Mouse (Mus musculus) midbrain, embryonic 12.5 days (tissue): ENCODE data around the gene Zdhhc18. TPM values are rescaled to one million over a fixed set of nuclear protein-coding genes. Genes with fewer than 3 reads are reported as not detected.

Experiments
- ATAC-seq: fragments of 200-750 bp; cut with Nextera tagmentation; 2 replicates; pipeline ENCODE4 v1.8.0; 2017; ENCODE audit warnings: low read depth, moderate TSS enrichment, moderate library complexity; ENCODE audit not compliant: low FRiP score
- H3K27ac ChIP-seq: fragments of 300-500 bp; sonication (generic); replicated peaks from 2 replicates; pipeline ENCODE4 v1.5.1; 2016; ENCODE audit warnings: mild to moderate bottlenecking
- H3K27me3 ChIP-seq: fragments of 300-500 bp; sonication (generic); 2 replicates; pipeline ENCODE4 v1.6.1; 2016; ENCODE audit warnings: mild to moderate bottlenecking
- H3K36me3 ChIP-seq: fragments of 300-500 bp; sonication (generic); 2 replicates; pipeline ENCODE4 v1.6.1; 2016
- H3K4me1 ChIP-seq: fragments of 300-500 bp; sonication (generic); 2 replicates; pipeline ENCODE4 v1.6.1; 2016
- H3K4me2 ChIP-seq: fragments of 300-500 bp; sonication (generic); replicated peaks from 2 replicates; pipeline ENCODE4 v1.6.1; 2016; ENCODE audit warnings: mild to moderate bottlenecking, moderate library complexity
- H3K4me3 ChIP-seq: fragments of 300-500 bp; sonication (generic); 2 replicates; pipeline ENCODE4 v1.5.1; 2016; ENCODE audit warnings: mild to moderate bottlenecking
- H3K9ac ChIP-seq: fragments of 300-500 bp; sonication (generic); replicated peaks from 2 replicates; pipeline ENCODE4 v1.6.1; 2016; ENCODE audit warnings: mild to moderate bottlenecking, moderate library complexity
- H3K9me3 ChIP-seq: fragments of 300-500 bp; sonication (generic); 2 replicates; pipeline ENCODE4 v1.6.1; 2016; ENCODE audit warnings: mild to moderate bottlenecking
- WGBS: fragments of 180-500 bp; shearing (Covaris S2); methylation state at CpG from one replicate; pipeline ENCODE4 v1.1.7; 2016; 5-methylcytosine and 5-hydroxymethylcytosine counted together
- polyA plus RNA-seq: library from polyadenylated mRNA; unstranded; fragments of >200 nt; fragmentation: Nextera tagmentation; extraction: Ambion mirVana; gene quantifications from 2 replicates; pipeline ENCODE4 v1.2.1, GENCODE M21; 2016

Gene Zdhhc18
- polyA plus RNA-seq, 1 experiment from 2014 or later, result 4.7 TPM

- no peak overlapping the region for H3K27ac ChIP-seq
- peaks cover 12% of the 10 kb centered on the region for H3K4me1 ChIP-seq
- 55% methylated on average over 4 of the region's 4 CpGs for WGBS
- H3K36me3 ChIP-seq, result peaks cover 7% of the 10 kb centered on the region
- H3K9ac ChIP-seq, result no peak overlapping the region
- H3K9me3 ChIP-seq, result no peaks in the 10 kb centered on the region
- H3K27me3 ChIP-seq, result peaks cover 60% of the 10 kb centered on the region
- H3K4me2 ChIP-seq, result no peak overlapping the region
- no peak for ATAC-seq
- no peak overlapping the region for H3K4me3 ChIP-seq
Observed at GRCm38 (mm10) chr4:133598616-133599015, 51.3 kb downstream of the Zdhhc18 start.

- no peak overlapping the region for H3K27ac ChIP-seq
- H3K9me3 ChIP-seq, result no peaks in the 10 kb centered on the region
- H3K27me3 ChIP-seq, result peaks cover 35% of the 10 kb centered on the region
- no peak overlapping the region for H3K4me2 ChIP-seq
- no peak overlapping the region for H3K9ac ChIP-seq
- 81% methylated on average over 6 of the region's 6 CpGs for WGBS
- H3K36me3 ChIP-seq, result peaks cover 21% of the 10 kb centered on the region
- no peak for ATAC-seq
- H3K4me1 ChIP-seq, result peaks cover 12% of the 10 kb centered on the region
- H3K4me3 ChIP-seq, result no peak overlapping the region
Observed at GRCm38 (mm10) chr4:133596084-133596483, 53.9 kb downstream of the Zdhhc18 start.

- ATAC-seq, result no peak
- H3K9ac ChIP-seq, result no peak overlapping the region
- H3K4me2 ChIP-seq, result no peak overlapping the region
- peaks cover 26% of the 10 kb centered on the region for H3K36me3 ChIP-seq
- H3K27ac ChIP-seq, result no peak overlapping the region
- WGBS, result 80% methylated on average over 7 of the region's 7 CpGs
- H3K27me3 ChIP-seq, result peaks cover 29% of the 10 kb centered on the region
- H3K9me3 ChIP-seq, result no peaks in the 10 kb centered on the region
- H3K4me3 ChIP-seq, result no peak overlapping the region
- peaks cover 12% of the 10 kb centered on the region for H3K4me1 ChIP-seq
Observed at GRCm38 (mm10) chr4:133595538-133595937, 54.4 kb downstream of the Zdhhc18 start.

GRCm38 (mm10) chr4:133592570-133592969 is 57.4 kb downstream of the Zdhhc18 start:
- Histone ChIP-seq H3K27me3 (no peaks in the 10 kb centered on the region; the same call in 1 of the 2 replicates), H3K9me3 (no peaks in the 10 kb centered on the region), H3K4me1 (no peaks in the 10 kb centered on the region), H3K4me2 (no peak overlapping the region), H3K27ac (no peak overlapping the region), H3K4me3 (no peak overlapping the region), H3K9ac (no peak overlapping the region), H3K36me3 (peaks cover 56% of the 10 kb centered on the region)
- ATAC-seq, result no peak
- WGBS, result 33% methylated on average over 7 of the region's 7 CpGs

GRCm38 (mm10) chr4:133584059-133584951 is 65.6 kb downstream of the Zdhhc18 start, which contains the start of gene Gpn2:
Gpn2 (plus strand) TSS chr4:133584362.
- Histone ChIP-seq H3K4me3 (peak within 1 kb of the TSS; percentile 79), H3K27ac (peak within 1 kb of the TSS; percentile 78), H3K4me2 (peak within 1 kb of the TSS; percentile 94), H3K36me3 (peaks cover 62% of the 10 kb centered on the region), H3K4me1 (peaks cover 13% of the 10 kb centered on the region), H3K9me3 (no peaks in the 10 kb centered on the region), H3K9ac (peak within 1 kb of the TSS; percentile 83), H3K27me3 (no peaks in the 10 kb centered on the region)
- 3% methylated on average over 65 of the region's 65 CpGs for WGBS
- peak; percentile 80; the same call in 1 of the 2 replicates for ATAC-seq

- Histone ChIP-seq H3K27ac (peak overlapping the region; percentile 78), H3K4me3 (peak overlapping the region; percentile 79), H3K4me1 (peaks cover 13% of the 10 kb centered on the region), H3K4me2 (peak overlapping the region; percentile 94), H3K9me3 (no peaks in the 10 kb centered on the region), H3K27me3 (no peaks in the 10 kb centered on the region), H3K9ac (peak overlapping the region; percentile 83), H3K36me3 (peaks cover 60% of the 10 kb centered on the region)
- no peak for ATAC-seq
- 63% methylated on average over 6 of the region's 6 CpGs for WGBS
Observed at GRCm38 (mm10) chr4:133583690-133584058, 66.3 kb downstream of the Zdhhc18 start.

GRCm38 (mm10) chr4:133577983-133578382 is 72.0 kb downstream of the Zdhhc18 start:
- Histone ChIP-seq H3K4me2 (no peak overlapping the region), H3K4me3 (no peak overlapping the region), H3K27ac (no peak overlapping the region), H3K9ac (no peak overlapping the region), H3K36me3 (peaks cover 42% of the 10 kb centered on the region), H3K27me3 (no peaks in the 10 kb centered on the region), H3K9me3 (no peaks in the 10 kb centered on the region), H3K4me1 (peaks cover 12% of the 10 kb centered on the region)
- WGBS, result 66% methylated on average over 12 of the region's 12 CpGs
- no peak for ATAC-seq

DNA sequence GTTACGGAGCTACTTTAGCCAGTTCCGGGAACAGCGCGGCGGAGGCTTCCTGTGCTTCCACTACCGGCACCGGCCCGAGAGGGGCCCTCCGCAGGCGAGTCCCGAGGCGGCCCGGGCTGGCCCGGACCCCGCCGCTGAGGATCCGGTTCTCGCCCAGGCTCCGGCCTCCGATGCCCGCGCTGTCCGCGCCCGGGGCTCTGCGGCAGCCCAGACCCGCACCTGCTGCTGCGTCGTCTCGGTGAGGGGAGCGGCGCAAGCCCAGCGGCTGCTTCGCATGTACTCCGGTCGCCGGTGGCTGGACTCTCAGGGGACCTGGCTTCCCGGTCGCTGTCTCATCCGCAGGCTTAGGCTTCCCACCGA is 75.1 kb downstream of the Zdhhc18 start:
- H3K4me2 ChIP-seq, result peak overlapping the region; percentile 92
- WGBS, result under 1% methylated on average over 41 of the region's 41 CpGs
- ATAC-seq, result peak; percentile 30; the same call in 1 of the 2 replicates
- peak overlapping the region; percentile 90 for H3K27ac ChIP-seq
- H3K27me3 ChIP-seq, result no peaks in the 10 kb centered on the region
- H3K9me3 ChIP-seq, result no peaks in the 10 kb centered on the region
- peak overlapping the region; percentile 89 for H3K9ac ChIP-seq
- peaks cover 17% of the 10 kb centered on the region; the same call in 1 of the 2 replicates for H3K36me3 ChIP-seq
- H3K4me1 ChIP-seq, result peaks cover 12% of the 10 kb centered on the region
- peak overlapping the region; percentile 97 for H3K4me3 ChIP-seq

DNA sequence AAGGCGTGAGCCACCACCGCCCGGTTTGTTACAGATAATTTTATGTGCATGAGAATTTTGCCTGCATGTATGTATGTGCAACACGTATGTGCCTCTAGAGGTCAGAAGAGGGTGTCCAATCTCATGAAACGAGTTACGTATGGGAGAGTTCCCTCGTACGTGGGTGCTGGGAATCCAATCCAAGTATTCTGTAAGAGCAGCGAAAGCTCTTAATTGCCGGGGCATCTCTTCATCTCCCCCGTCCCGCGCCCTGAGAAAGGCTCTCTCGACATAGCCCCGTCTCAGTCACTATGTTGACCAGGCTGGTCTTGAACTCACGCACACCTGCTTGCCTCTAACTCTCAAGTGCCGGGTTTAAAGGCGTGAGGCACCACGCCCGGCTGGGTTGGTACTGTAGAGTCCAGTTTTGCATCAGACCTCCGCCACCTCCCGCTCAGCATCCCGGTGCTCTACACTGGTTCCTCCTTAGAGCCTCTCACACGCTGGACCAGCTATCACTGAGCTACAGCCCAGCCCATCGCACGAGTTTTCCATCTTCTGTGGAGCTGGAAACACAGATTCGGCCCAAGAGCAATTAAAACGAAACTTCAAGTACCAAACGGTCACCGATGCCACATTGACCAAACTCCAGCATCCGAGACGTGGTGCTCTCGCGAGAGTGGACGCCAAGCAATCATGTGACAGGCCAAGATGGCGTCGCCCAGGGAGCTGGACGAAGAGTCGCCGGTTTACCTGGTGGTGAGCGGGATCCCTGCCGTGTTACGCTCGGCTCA is 75.7 kb downstream of the Zdhhc18 start, which contains the start of gene Gpatch3:
Gene Gpatch3, plus strand, starts transcription at position 676 of the 773 bp plus-strand sequence.
- Histone ChIP-seq H3K27me3 (no peaks in the 10 kb centered on the region), H3K4me3 (peak within 1 kb of the TSS; percentile 97), H3K4me1 (peaks cover 12% of the 10 kb centered on the region), H3K9ac (peak within 1 kb of the TSS; percentile 89), H3K4me2 (peak within 1 kb of the TSS; percentile 92), H3K27ac (peak within 1 kb of the TSS; percentile 90), H3K9me3 (no peaks in the 10 kb centered on the region), H3K36me3 (peaks cover 14% of the 10 kb centered on the region; the same call in 1 of the 2 replicates)
- 7% methylated on average over 44 of the region's 44 CpGs for WGBS
- ATAC-seq, result peak; percentile 92

- peaks cover 4% of the 10 kb centered on the region; the same call in 1 of the 2 replicates for H3K4me1 ChIP-seq
- no peak overlapping the region for H3K4me2 ChIP-seq
- no peak overlapping the region for H3K27ac ChIP-seq
- H3K4me3 ChIP-seq, result no peak overlapping the region
- ATAC-seq, result no peak
- no peaks in the 10 kb centered on the region for H3K27me3 ChIP-seq
- no peaks in the 10 kb centered on the region for H3K36me3 ChIP-seq
- no peak overlapping the region for H3K9ac ChIP-seq
- 66% methylated on average over 10 of the region's 10 CpGs for WGBS
- H3K9me3 ChIP-seq, result no peaks in the 10 kb centered on the region
Observed at GRCm38 (mm10) chr4:133570066-133570466, 79.9 kb downstream of the Zdhhc18 start.

GRCm38 (mm10) chr4:133569291-133570065 is 80.5 kb downstream of the Zdhhc18 start:
- Histone ChIP-seq H3K4me2 (no peak overlapping the region), H3K36me3 (no peaks in the 10 kb centered on the region), H3K27me3 (no peaks in the 10 kb centered on the region), H3K27ac (no peak overlapping the region), H3K9me3 (peaks cover under 1% of the 10 kb centered on the region; the same call in 1 of the 2 replicates), H3K9ac (no peak overlapping the region), H3K4me1 (peaks cover 3% of the 10 kb centered on the region; the same call in 1 of the 2 replicates), H3K4me3 (no peak overlapping the region)
- WGBS, result 85% methylated on average over 10 of the region's 10 CpGs
- no peak for ATAC-seq
